Mouse (Mus musculus) neural tube, embryonic 13.5 days (tissue): ENCODE measurements around the gene Rnf114. TPM values are rescaled to one million over a fixed set of nuclear protein-coding genes. Genes with fewer than 3 reads are reported as not detected.
A peak's percentile ranks its signal among the peaks of the same experiment; 100 is the strongest.

ENCODE experiments used
- ATAC-seq: fragments of 200-750 bp; cut with Nextera tagmentation; 2 replicates; pipeline ENCODE4 v1.8.0; 2017; ENCODE audit warnings: low read depth, mild to moderate bottlenecking, moderate TSS enrichment, moderate library complexity
- H3K27ac ChIP-seq: fragments of 300-500 bp; sonication (generic); replicated peaks from 2 replicates; pipeline ENCODE4 v1.5.1; 2015; ENCODE audit warnings: moderate library complexity, mild to moderate bottlenecking, inconsistent platforms
- H3K27me3 ChIP-seq: fragments of 300-500 bp; sonication (generic); 2 replicates; pipeline ENCODE4 v1.6.1; 2015; ENCODE audit warnings: mild to moderate bottlenecking, inconsistent platforms
- H3K36me3 ChIP-seq: fragments of 300-500 bp; sonication (generic); 2 replicates; pipeline ENCODE4 v1.6.1; 2015; ENCODE audit warnings: mild to moderate bottlenecking, inconsistent platforms
- H3K4me1 ChIP-seq: fragments of 300-500 bp; sonication (generic); replicated peaks from 2 replicates; pipeline ENCODE4 v1.6.1; 2015; ENCODE audit warnings: inconsistent platforms
- H3K4me2 ChIP-seq: fragments of 300-500 bp; sonication (generic); 2 replicates; pipeline ENCODE4 v1.6.1; 2015; ENCODE audit warnings: inconsistent platforms, mild to moderate bottlenecking, moderate library complexity
- H3K4me3 ChIP-seq: fragments of 300-500 bp; sonication (generic); 2 replicates; pipeline ENCODE4 v1.5.1; 2015; ENCODE audit warnings: mild to moderate bottlenecking, inconsistent platforms
- H3K9ac ChIP-seq: fragments of 300-500 bp; sonication (generic); 2 replicates; pipeline ENCODE4 v1.6.1; 2015; ENCODE audit warnings: moderate library complexity, mild to moderate bottlenecking, inconsistent platforms
- H3K9me3 ChIP-seq: fragments of 300-500 bp; sonication (generic); 2 replicates; pipeline ENCODE4 v1.6.1; 2016; ENCODE audit warnings: inconsistent platforms
- WGBS: fragments of 180-500 bp; shearing (Covaris S2); methylation state at CpG from one replicate; pipeline ENCODE4 v1.1.7; 2015; 5-methylcytosine and 5-hydroxymethylcytosine counted together
- polyA plus RNA-seq: library from polyadenylated mRNA; unstranded; fragments of >200 nt; fragmentation: Nextera tagmentation; extraction: Ambion mirVana; gene quantifications from 2 replicates; pipeline ENCODE4 v1.2.1, GENCODE M21; 2015

Gene Rnf114
- polyA plus RNA-seq, 1 experiment from 2014 or later, result 128 TPM

- no peak overlapping the region for H3K4me2 ChIP-seq
- no peak overlapping the region for H3K27ac ChIP-seq
- H3K9ac ChIP-seq, result no peak overlapping the region
- H3K36me3 ChIP-seq, result peaks cover 81% of the 10 kb centered on the region
- H3K27me3 ChIP-seq, result no peaks in the 10 kb centered on the region
- 90% methylated on average over 3 of the region's 3 CpGs for WGBS
- H3K4me3 ChIP-seq, result no peak overlapping the region
- H3K9me3 ChIP-seq, result no peaks in the 10 kb centered on the region
- ATAC-seq, result no peak
- no peaks in the 10 kb centered on the region for H3K4me1 ChIP-seq
Observed at GRCm38 (mm10) chr2:167458548-167458947, 33.9 kb upstream of the Rnf114 start.

- peaks cover 77% of the 10 kb centered on the region for H3K36me3 ChIP-seq
- H3K4me1 ChIP-seq, result no peaks in the 10 kb centered on the region
- no peak overlapping the region for H3K27ac ChIP-seq
- H3K4me3 ChIP-seq, result no peak overlapping the region
- no peak overlapping the region for H3K4me2 ChIP-seq
- H3K9ac ChIP-seq, result no peak overlapping the region
- no peaks in the 10 kb centered on the region for H3K9me3 ChIP-seq
- WGBS, result 91% methylated on average over 6 of the region's 6 CpGs
- no peak for ATAC-seq
- H3K27me3 ChIP-seq, result no peaks in the 10 kb centered on the region
Observed at GRCm38 (mm10) chr2:167459071-167459865, 33.2 kb upstream of the Rnf114 start.

GRCm38 (mm10) chr2:167462954-167463353 is 29.5 kb upstream of the Rnf114 start:
- Histone ChIP-seq H3K27ac (no peak overlapping the region), H3K4me2 (no peak overlapping the region), H3K9me3 (no peaks in the 10 kb centered on the region), H3K4me1 (no peaks in the 10 kb centered on the region), H3K27me3 (no peaks in the 10 kb centered on the region), H3K4me3 (no peak overlapping the region), H3K36me3 (peaks cover 72% of the 10 kb centered on the region), H3K9ac (no peak overlapping the region)
- 57% methylated on average over 6 of the region's 6 CpGs for WGBS
- 0 out of 2 replicates have a peak, but pooled peaks have one; percentile 40 for ATAC-seq

- H3K4me2 ChIP-seq, result no peak overlapping the region
- no peak overlapping the region for H3K27ac ChIP-seq
- no peak overlapping the region for H3K4me3 ChIP-seq
- H3K36me3 ChIP-seq, result peaks cover 71% of the 10 kb centered on the region
- no peaks in the 10 kb centered on the region for H3K4me1 ChIP-seq
- 89% methylated on average over 5 of the region's 5 CpGs for WGBS
- no peak overlapping the region for H3K9ac ChIP-seq
- H3K27me3 ChIP-seq, result no peaks in the 10 kb centered on the region
- no peak for ATAC-seq
- H3K9me3 ChIP-seq, result no peaks in the 10 kb centered on the region
Observed at GRCm38 (mm10) chr2:167463802-167464201, 28.6 kb upstream of the Rnf114 start.

- Histone ChIP-seq H3K4me1 (no peaks in the 10 kb centered on the region), H3K9me3 (no peaks in the 10 kb centered on the region), H3K9ac (no peak overlapping the region), H3K4me3 (no peak overlapping the region), H3K4me2 (no peak overlapping the region), H3K27ac (no peak overlapping the region), H3K27me3 (no peaks in the 10 kb centered on the region), H3K36me3 (peaks cover 71% of the 10 kb centered on the region)
- 89% methylated on average over 3 of the region's 3 CpGs for WGBS
- ATAC-seq, result no peak
Observed at GRCm38 (mm10) chr2:167465951-167466350, 26.5 kb upstream of the Rnf114 start.

GRCm38 (mm10) chr2:167467214-167467613 is 25.2 kb upstream of the Rnf114 start:
- no peaks in the 10 kb centered on the region for H3K27me3 ChIP-seq
- H3K27ac ChIP-seq, result no peak overlapping the region
- no peak overlapping the region for H3K4me3 ChIP-seq
- no peak overlapping the region for H3K4me2 ChIP-seq
- WGBS, result 88% methylated on average over 5 of the region's 5 CpGs
- no peak overlapping the region for H3K9ac ChIP-seq
- H3K9me3 ChIP-seq, result no peaks in the 10 kb centered on the region
- H3K4me1 ChIP-seq, result no peaks in the 10 kb centered on the region
- ATAC-seq, result no peak
- H3K36me3 ChIP-seq, result peaks cover 72% of the 10 kb centered on the region

GRCm38 (mm10) chr2:167468444-167468843 is 24.0 kb upstream of the Rnf114 start:
- no peaks in the 10 kb centered on the region for H3K27me3 ChIP-seq
- H3K9me3 ChIP-seq, result no peaks in the 10 kb centered on the region
- ATAC-seq, result no peak
- no peak overlapping the region for H3K9ac ChIP-seq
- H3K4me1 ChIP-seq, result no peaks in the 10 kb centered on the region
- no peak overlapping the region for H3K4me3 ChIP-seq
- no peak overlapping the region for H3K27ac ChIP-seq
- H3K4me2 ChIP-seq, result no peak overlapping the region
- WGBS, result 83% methylated on average over 6 of the region's 6 CpGs
- H3K36me3 ChIP-seq, result peaks cover 81% of the 10 kb centered on the region

- peaks cover 5% of the 10 kb centered on the region for H3K4me1 ChIP-seq
- H3K4me2 ChIP-seq, result no peak overlapping the region
- no peak overlapping the region for H3K27ac ChIP-seq
- ATAC-seq, result no peak
- no peak overlapping the region for H3K9ac ChIP-seq
- no peaks in the 10 kb centered on the region for H3K9me3 ChIP-seq
- H3K27me3 ChIP-seq, result no peaks in the 10 kb centered on the region
- WGBS, result 88% methylated on average over 3 of the region's 3 CpGs
- H3K4me3 ChIP-seq, result no peak overlapping the region
- peaks cover 91% of the 10 kb centered on the region for H3K36me3 ChIP-seq
Observed at GRCm38 (mm10) chr2:167470611-167471010, 21.8 kb upstream of the Rnf114 start.

- Histone ChIP-seq H3K4me3 (no peak overlapping the region), H3K9ac (no peak overlapping the region), H3K36me3 (peaks cover 82% of the 10 kb centered on the region), H3K27me3 (no peaks in the 10 kb centered on the region), H3K9me3 (no peaks in the 10 kb centered on the region), H3K4me1 (peaks cover 14% of the 10 kb centered on the region), H3K27ac (no peak overlapping the region), H3K4me2 (no peak overlapping the region)
- no peak for ATAC-seq
- WGBS, result 85% methylated on average over 6 of the region's 6 CpGs
Observed at GRCm38 (mm10) chr2:167471585-167471984, 20.9 kb upstream of the Rnf114 start.

GRCm38 (mm10) chr2:167474218-167474617 is 18.2 kb upstream of the Rnf114 start:
- Histone ChIP-seq H3K36me3 (peaks cover 65% of the 10 kb centered on the region), H3K4me2 (no peak overlapping the region), H3K9ac (no peak overlapping the region), H3K9me3 (no peaks in the 10 kb centered on the region), H3K27ac (no peak overlapping the region), H3K4me1 (peaks cover 23% of the 10 kb centered on the region), H3K4me3 (no peak overlapping the region), H3K27me3 (no peaks in the 10 kb centered on the region)
- no peak for ATAC-seq
- WGBS, result 87% methylated on average over 6 of the region's 6 CpGs

- Histone ChIP-seq H3K4me2 (no peak overlapping the region), H3K9ac (peak overlapping the region; percentile 50; the same call in 1 of the 2 replicates), H3K27me3 (no peaks in the 10 kb centered on the region), H3K27ac (peak overlapping the region; percentile 88), H3K4me3 (no peak overlapping the region), H3K36me3 (peaks cover 56% of the 10 kb centered on the region), H3K9me3 (no peaks in the 10 kb centered on the region), H3K4me1 (peaks cover 23% of the 10 kb centered on the region)
- 81% methylated on average over 5 of the region's 5 CpGs for whole genome bisulfite sequencing
- ATAC-seq, result no peak; the same call in 1 of the 2 replicates
Observed at GRCm38 (mm10) chr2:167475596-167475995, 16.8 kb upstream of the Rnf114 start.

GRCm38 (mm10) chr2:167476200-167476688 is 16.2 kb upstream of the Rnf114 start:
- Histone ChIP-seq H3K27ac (peak overlapping the region; percentile 88), H3K36me3 (peaks cover 55% of the 10 kb centered on the region), H3K9me3 (no peaks in the 10 kb centered on the region), H3K27me3 (no peaks in the 10 kb centered on the region), H3K4me2 (peak overlapping the region; percentile 22), H3K4me3 (no peak overlapping the region), H3K4me1 (peaks cover 23% of the 10 kb centered on the region), H3K9ac (peak overlapping the region; percentile 50)
- WGBS, result 10% methylated on average over 7 of the region's 7 CpGs
- ATAC-seq, result peak; percentile 80
